Mouse (Mus musculus): ENCODE results near the gene Gpx1.
A peak's percentile ranks its signal among the peaks of the same experiment; 100 is the strongest.

Gpx1 gene

DNA sequence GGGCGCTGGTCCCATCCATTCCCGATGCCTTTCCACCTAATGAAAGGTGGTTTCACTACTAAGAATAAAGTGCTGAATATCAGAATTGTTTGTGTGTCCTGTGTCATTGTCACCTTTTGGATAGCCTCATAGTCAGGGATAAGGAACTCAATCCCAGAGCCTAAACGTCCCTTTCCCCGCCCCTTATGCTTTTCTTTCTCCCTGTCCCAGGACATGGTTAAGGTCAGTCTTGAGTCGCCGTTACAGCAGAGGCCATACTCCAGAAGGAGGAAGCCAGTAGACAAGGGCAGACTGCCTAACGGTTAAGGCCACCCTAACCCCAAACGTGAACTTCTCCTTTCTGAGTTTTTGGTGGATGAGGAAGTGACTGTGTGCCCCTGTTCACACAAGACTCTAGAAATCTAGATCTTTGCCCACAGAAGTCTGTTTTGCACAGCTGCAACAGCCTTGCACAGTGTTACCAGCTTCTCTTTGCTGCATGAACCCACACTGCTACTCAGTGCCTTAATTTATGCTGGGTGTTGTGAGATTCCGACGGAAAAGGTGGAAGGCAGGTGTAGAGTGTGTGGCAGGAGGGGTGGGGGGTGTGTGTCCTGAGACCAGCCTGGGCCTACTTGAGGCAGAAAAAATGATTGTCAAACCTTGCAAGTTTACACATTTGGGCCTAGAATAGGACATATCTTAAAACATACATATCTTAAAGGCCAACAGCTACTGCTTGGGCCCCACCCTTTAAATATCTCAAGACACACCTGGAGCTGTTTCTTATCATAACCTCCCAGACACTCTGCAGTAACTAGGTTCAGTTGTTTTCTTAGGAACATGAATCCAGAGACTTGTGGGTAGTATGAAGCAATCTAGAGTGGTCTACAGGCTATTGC, 1.8 kb downstream of the Gpx1 start:
- no peak for DNase-seq

DNA sequence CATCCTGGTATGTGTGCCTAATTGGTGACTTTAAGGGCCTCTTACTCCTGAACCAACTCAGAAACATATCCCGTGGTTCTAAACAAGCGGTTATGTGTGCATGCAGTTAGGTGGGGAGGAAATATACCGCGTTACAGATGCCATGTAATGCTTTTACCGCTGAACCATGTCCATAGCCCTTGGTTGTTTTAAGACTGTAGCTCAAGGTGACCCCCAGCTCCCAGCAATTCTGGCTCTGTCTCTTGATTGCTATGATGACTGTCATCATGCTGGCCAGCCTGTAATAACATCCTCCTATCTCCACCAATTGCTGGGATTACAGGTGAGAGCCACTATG, 2.4 kb downstream of the Gpx1 start:
- no peak for DNase-seq

- DNase-seq: no peak
These were observed 3.1 kb downstream of the Gpx1 start for GRCm38 (mm10) chr9:108341801-108342200.

- DNase-seq: no peak
These were observed 3.7 kb downstream of the Gpx1 start for GRCm38 (mm10) chr9:108342301-108342831.

- no peak for DNase-seq
These were observed 4.6 kb downstream of the Gpx1 start for GRCm38 (mm10) chr9:108343331-108343730.

DNA sequence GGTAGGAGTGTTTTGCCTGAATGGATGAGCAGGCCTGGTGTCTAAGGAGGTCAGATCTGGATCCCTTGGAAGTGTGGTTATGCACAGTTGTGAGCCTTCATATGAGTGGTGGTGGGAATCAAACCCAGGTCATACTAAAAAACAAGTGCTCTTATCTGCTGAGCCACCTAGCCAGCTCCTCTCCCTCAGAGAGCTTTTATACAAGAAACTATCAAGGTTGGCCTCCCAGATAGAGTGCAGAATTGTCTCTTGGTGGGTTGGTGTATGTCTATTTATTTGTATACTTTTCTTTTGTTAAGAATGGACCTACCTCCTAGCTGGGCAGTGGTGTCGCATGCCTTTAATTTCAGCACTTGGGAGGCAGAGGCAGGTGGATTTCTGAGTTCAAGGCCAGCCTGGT, 5.1 kb downstream of the Gpx1 start:
- no peak for DNase-seq

DNA sequence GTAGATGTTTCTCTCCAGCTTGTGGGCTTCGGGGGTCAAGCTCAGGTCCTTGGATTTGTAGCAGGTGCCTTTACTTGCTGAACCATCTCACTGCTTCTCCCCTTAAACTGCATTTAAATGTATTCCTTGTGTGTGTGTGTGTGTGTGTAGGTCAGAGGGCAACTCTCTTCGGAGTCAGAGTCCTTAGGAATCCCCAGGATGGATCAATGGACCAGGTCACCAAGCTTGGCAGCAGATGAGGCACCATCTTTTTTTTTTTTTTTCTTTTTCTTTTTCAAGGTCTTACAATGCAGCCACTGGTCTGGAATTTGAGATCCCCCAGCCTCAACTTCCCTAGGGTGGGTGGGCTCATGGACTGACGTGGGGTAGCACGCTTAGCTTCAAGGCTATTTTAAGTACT, 5.8 kb downstream of the Gpx1 start:
- no peak for DNase-seq

DNA sequence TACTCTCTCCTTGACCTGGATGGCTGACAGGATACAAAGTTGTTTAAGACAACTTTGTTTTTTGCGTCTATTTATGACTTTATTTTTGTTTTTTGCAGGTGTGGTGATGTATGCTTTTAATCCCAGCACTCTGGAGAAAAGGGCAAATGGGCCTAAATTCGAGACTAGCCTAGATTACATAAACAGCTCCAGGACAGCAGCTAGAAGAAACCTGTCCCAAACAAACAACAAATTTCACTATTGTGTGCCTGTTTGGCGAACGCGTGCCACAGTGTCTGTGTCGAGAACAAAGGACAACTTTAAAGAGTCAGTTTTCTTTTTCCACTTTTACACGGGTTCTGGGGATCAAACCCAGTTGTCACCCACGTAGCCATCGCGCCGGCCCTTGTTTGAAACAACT, 8.3 kb downstream of the Gpx1 start:
- DNase-seq: no peak

- DNase-seq: peak; percentile 98
These were observed 9.0 kb downstream of the Gpx1 start, which contains the start of gene Usp4 for GRCm38 (mm10) chr9:108347540-108348289. Gene Usp4 (plus strand): TSS chr9:108347853.

GRCm38 (mm10) chr9:108348290-108348680, 9.6 kb downstream of the Gpx1 start:
- no peak for DNase-seq

GRCm38 (mm10) chr9:108349727-108350126, 11.0 kb downstream of the Gpx1 start:
- DNase-seq: no peak

- no peak for DNase-seq
These were observed 39.5 kb downstream of the Gpx1 start for GRCm38 (mm10) chr9:108378234-108378633.

DNA sequence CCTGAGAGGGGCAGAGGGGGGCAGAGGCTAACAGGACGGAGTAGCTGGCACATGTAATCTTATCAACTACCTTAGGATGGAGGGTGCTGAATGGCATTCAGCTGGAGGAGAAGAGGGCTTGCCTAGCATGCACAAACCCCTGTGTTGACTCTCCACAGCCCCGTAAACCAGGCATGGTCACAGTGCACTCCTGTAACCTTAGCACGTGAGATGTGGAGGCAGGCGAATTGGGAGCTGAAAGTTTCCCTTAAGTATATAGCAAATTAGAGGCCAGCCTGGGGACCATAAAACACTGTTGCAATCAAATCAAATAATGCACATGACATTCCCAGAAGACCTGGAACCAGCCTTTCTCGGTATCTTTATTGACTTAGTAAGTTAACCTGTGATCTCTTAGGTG, 40.0 kb downstream of the Gpx1 start:
- no peak for DNase-seq

- no peak for DNase-seq
These were observed 40.6 kb downstream of the Gpx1 start for GRCm38 (mm10) chr9:108379294-108379693.

- no peak for DNase-seq
These were observed 42.7 kb downstream of the Gpx1 start for GRCm38 (mm10) chr9:108381382-108381781.

- no peak for DNase-seq
These were observed 46.3 kb downstream of the Gpx1 start for GRCm38 (mm10) chr9:108385006-108385405.

DNA sequence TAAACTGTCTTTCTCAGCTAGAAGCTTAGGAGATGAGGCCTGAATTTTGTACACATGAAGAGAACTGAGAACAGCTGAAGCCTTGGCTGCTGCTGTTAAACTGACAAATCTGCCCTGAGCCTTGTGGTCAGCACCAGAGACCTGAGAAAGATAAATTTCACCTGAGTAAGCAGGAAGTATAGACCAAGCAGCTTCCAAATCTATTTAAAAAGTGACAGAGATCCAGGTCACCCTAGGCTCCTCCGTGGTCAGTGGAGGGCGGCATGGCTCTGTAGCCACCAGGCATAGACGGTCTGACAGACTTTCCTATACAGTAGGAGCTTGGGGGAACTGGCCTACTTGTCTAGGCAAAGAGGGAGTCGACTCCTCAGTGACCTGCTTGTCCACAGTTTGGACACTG, 48.1 kb downstream of the Gpx1 start:
- DNase-seq: no peak

DNA sequence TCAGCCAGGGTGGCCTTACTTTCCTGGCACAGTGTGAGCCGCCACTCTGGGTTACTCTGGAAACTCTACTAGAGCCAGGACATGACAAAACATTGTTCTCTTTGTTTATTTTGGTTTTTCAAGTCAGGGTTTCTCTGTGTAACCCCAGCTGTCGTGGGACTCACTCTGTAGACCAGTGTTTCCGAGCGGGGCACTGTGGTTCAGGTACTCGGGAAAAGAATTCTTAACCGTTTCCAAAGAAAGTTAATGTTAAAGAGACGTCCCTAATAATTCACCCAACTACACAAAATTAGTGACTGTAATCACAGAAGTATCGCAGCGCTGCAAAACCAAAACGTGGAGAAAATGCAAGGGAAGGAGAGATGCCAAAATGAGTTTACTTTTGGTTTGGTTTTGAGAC, 49.9 kb downstream of the Gpx1 start:
- no peak for DNase-seq

GRCm38 (mm10) chr9:108389220-108389619, 50.5 kb downstream of the Gpx1 start:
- DNase-seq: no peak

Data from embryo, embryonic 11 days (tissue).